8 mouse cellular contexts compared by ENCODE assay signal in the genomic region with DNA sequence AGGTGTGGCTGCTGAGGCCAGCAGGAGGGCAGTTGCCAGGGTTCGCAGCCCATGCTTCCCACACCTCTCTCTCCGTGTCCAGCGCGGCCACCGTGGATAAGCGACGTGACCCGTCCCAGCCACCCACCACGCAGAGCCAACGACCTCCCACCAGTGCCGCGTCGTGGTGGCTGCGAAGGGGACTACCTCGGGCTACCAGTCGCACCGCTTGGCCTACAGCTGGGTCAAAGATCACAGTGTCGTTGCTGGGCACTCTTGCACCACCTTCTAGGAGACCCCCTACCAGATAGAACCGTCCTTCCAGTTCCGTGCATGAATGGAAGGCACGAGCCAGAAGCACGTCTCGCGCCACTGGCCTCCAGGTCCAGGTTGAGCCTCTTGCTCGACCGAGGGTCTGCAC. TPM values are rescaled to one million over a fixed set of nuclear protein-coding genes. Genes with fewer than 3 reads are reported as not detected.
DNase-seq lines count a peak whose midpoint lies in the region; ATAC-seq and TF ChIP-seq lines count a peak whose summit lies in the region.

No protein-coding gene starts in this region.

- H3K4me1 ChIP-seq in kidney, embryonic 15.5 days: peaks cover 15% of the 10 kb centered on the region
- no peaks in the 10 kb centered on the region; the same call in 1 of the 2 replicates for H3K4me1 ChIP-seq in bone marrow, adult 2 months (ENCODE audit: control insufficient read depth, insufficient read depth, low read length)
- H3K4me1 ChIP-seq in cortical plate, adult 2 months (ENCODE audit: control insufficient read depth, insufficient read depth, low read length): 0 out of 2 replicates have a peak, but pooled peaks cover 1% of the 10 kb centered on the region
- H3K4me1 ChIP-seq in hindbrain, postnatal 0 days (ENCODE audit: insufficient read depth, low read length): no peaks in the 10 kb centered on the region

- WGBS in kidney, embryonic 15.5 days: 6% methylated on average over 26 of the region's 26 CpGs
- 15% methylated on average over 26 of the region's 26 CpGs for WGBS in bone marrow, adult 2 months
- WGBS in hindbrain, postnatal 0 days: 8% methylated on average over 26 of the region's 26 CpGs

- peak overlapping the region; percentile 62 for H3K4me3 ChIP-seq in kidney, embryonic 15.5 days (replicated peaks)
- peak overlapping the region; percentile 77 for H3K4me3 ChIP-seq in bone marrow, adult 2 months (replicated peaks; ENCODE audit: control insufficient read depth, low read depth, low read length)
- H3K4me3 ChIP-seq in cortical plate, adult 2 months (ENCODE audit: insufficient read depth, low read length): peak overlapping the region; percentile 61
- peak overlapping the region; percentile 55 for H3K4me3 ChIP-seq in hindbrain, postnatal 0 days (ENCODE audit: low read length)

- no peaks in the 10 kb centered on the region for H3K27me3 ChIP-seq in kidney, embryonic 15.5 days
- H3K27me3 ChIP-seq in hindbrain, postnatal 0 days (ENCODE audit: insufficient read depth, low read length): no peaks in the 10 kb centered on the region

- TF ChIP-seq POLR2A in bone marrow, adult 2 months (IDR thresholded peaks at IDR 0.05; ENCODE audit: borderline replicate concordance, control insufficient read depth, low read depth, low read length): 0 out of 2 replicates have a peak, but pooled peaks have one; percentile 13
- TF ChIP-seq POLR2A in cortical plate, adult 2 months (IDR thresholded peaks at IDR 0.05; ENCODE audit: extremely low read depth, insufficient read depth, low read length): 0 out of 2 replicates have a peak, but pooled peaks have one; percentile 7

- DNase-seq in kidney, adult 9 months: no peak
- DNase-seq in hindbrain, postnatal 0 days (ENCODE audit: low spot score): no peak
- DNase-seq in embryo, embryonic 9.5 days (ENCODE audit: extremely low spot score): no peak
- DNase-seq in spleen, postnatal 4 days (ENCODE audit: low spot score in 2 of 2): no peak

- H3K9ac ChIP-seq in kidney, embryonic 15.5 days: peak overlapping the region; percentile 73
- peak overlapping the region; percentile 64 for H3K9ac ChIP-seq in hindbrain, postnatal 0 days (replicated peaks; ENCODE audit: low read length)

- ATAC-seq in kidney, embryonic 15.5 days (replicated peaks; ENCODE audit: low FRiP score): no peak; the same call in none of the 2 replicates
- no peak; the same call in 1 of the 2 replicates for ATAC-seq in hindbrain, postnatal 0 days
- peak; percentile 16 for ATAC-seq in megakaryocyte-erythroid progenitor cell, adult 5-6 weeks (replicated peaks; ENCODE audit: low FRiP score, low TSS enrichment, poor library complexity, severe bottlenecking)

- peaks cover 30% of the 10 kb centered on the region for H3K36me3 ChIP-seq in kidney, embryonic 15.5 days
- peaks cover 5% of the 10 kb centered on the region; the same call in 1 of the 2 replicates for H3K36me3 ChIP-seq in hindbrain, postnatal 0 days (ENCODE audit: insufficient read depth, low read length)

- peak overlapping the region; percentile 85 for H3K4me2 ChIP-seq in kidney, embryonic 15.5 days
- peak overlapping the region; percentile 86 for H3K4me2 ChIP-seq in hindbrain, postnatal 0 days (ENCODE audit: low read depth, low read length)

- no peak for TF ChIP-seq CTCF in bone marrow, adult 2 months (IDR thresholded peaks at IDR 0.05; ENCODE audit: control insufficient read depth, insufficient read depth, low read length)
- no peak for TF ChIP-seq CTCF in cortical plate, adult 2 months (IDR thresholded peaks at IDR 0.05; ENCODE audit: extremely low read depth, insufficient read depth, low read length)
- TF ChIP-seq CTCF in hindbrain, postnatal 0 days (IDR thresholded peaks at IDR 0.05; ENCODE audit: low read depth): no peak

- no peaks in the 10 kb centered on the region for H3K9me3 ChIP-seq in kidney, embryonic 15.5 days (replicated peaks)
- H3K9me3 ChIP-seq in hindbrain, postnatal 0 days (ENCODE audit: low read length): no peaks in the 10 kb centered on the region

- peak overlapping the region; percentile 88 for H3K27ac ChIP-seq in kidney, embryonic 15.5 days
- H3K27ac ChIP-seq in bone marrow, adult 2 months (ENCODE audit: control insufficient read depth, insufficient read depth, low read depth, low read length, poor library complexity): no peak overlapping the region
- H3K27ac ChIP-seq in cortical plate, adult 2 months (ENCODE audit: insufficient read depth, low read length): peak overlapping the region; percentile 53
- H3K27ac ChIP-seq in hindbrain, postnatal 0 days: peak overlapping the region; percentile 77

RNA-seq across cellular contexts. Expression of a gene that starts 0.3 kb away (rescaled TPM):
- 2.6 TPM in 2 replicates for polyA plus RNA-seq in kidney, embryonic 15.5 days (2015; fragmentation: Nextera tagmentation; extraction: Ambion mirVana)
- 1.3 TPM in 1 of 2 replicates, not detected in the other for polyA plus RNA-seq in bone marrow, adult 2 months (2011; ENCODE audit: insufficient read depth, insufficient read length, low replicate concordance, missing spikeins)
- 8.8 and 10.4 TPM in 2 replicates for polyA plus RNA-seq in cortical plate, adult 2 months (2012; rRNA removed)
- total RNA-seq in hindbrain, postnatal 0 days (2014; rRNA removed): 4.3 and 5.1 TPM in 2 replicates
- polyA plus RNA-seq in hindbrain, postnatal 0 days (2015; fragmentation: Nextera tagmentation; extraction: Ambion mirVana): 5.3 and 7.8 TPM in 2 replicates
- total RNA-seq in megakaryocyte-erythroid progenitor cell, adult 5-6 weeks (2014; fragmentation: Nextera tagmentation): 0.20 TPM in 1 of 2 replicates, not detected in the other
- 0.80 TPM in 1 of 2 replicates, not detected in the other for total RNA-seq in megakaryocyte-erythroid progenitor cell, adult 5-6 weeks (2017)

RNA-seq across cellular contexts. Expression of a gene that starts 9.6 kb away (rescaled TPM):
- 3.0 and 3.5 TPM in 2 replicates for polyA plus RNA-seq in kidney, embryonic 15.5 days (2015; fragmentation: Nextera tagmentation; extraction: Ambion mirVana)
- polyA plus RNA-seq in bone marrow, adult 2 months (2011; ENCODE audit: insufficient read depth, insufficient read length, low replicate concordance, missing spikeins): 0.27 and 1.1 TPM in 2 replicates
- 3.2 and 3.8 TPM in 2 replicates for polyA plus RNA-seq in cortical plate, adult 2 months (2012; rRNA removed)
- 2.8 and 5.0 TPM in 2 replicates for total RNA-seq in hindbrain, postnatal 0 days (2014; rRNA removed)
- 3.8 and 4.9 TPM in 2 replicates for polyA plus RNA-seq in hindbrain, postnatal 0 days (2015; fragmentation: Nextera tagmentation; extraction: Ambion mirVana)
- total RNA-seq in megakaryocyte-erythroid progenitor cell, adult 5-6 weeks (2014; fragmentation: Nextera tagmentation): not detected in 2 replicates
- 0.14 and 0.27 TPM in 2 replicates for total RNA-seq in megakaryocyte-erythroid progenitor cell, adult 5-6 weeks (2017)

RNA-seq across cellular contexts. Expression of a gene that starts 14.8 kb away (rescaled TPM):
- 122 and 130 TPM in 2 replicates for polyA plus RNA-seq in kidney, embryonic 15.5 days (2015; fragmentation: Nextera tagmentation; extraction: Ambion mirVana)
- polyA plus RNA-seq in bone marrow, adult 2 months (2011; ENCODE audit: insufficient read depth, insufficient read length, low replicate concordance, missing spikeins): 73.2 and 94.4 TPM in 2 replicates
- 138 and 141 TPM in 2 replicates for polyA plus RNA-seq in cortical plate, adult 2 months (2012; rRNA removed)
- 11.9 and 13.1 TPM in 2 replicates for total RNA-seq in hindbrain, postnatal 0 days (2014; rRNA removed)
- 136 and 140 TPM in 2 replicates for polyA plus RNA-seq in hindbrain, postnatal 0 days (2015; fragmentation: Nextera tagmentation; extraction: Ambion mirVana)
- total RNA-seq in megakaryocyte-erythroid progenitor cell, adult 5-6 weeks (2014; fragmentation: Nextera tagmentation): 45.1 and 97.3 TPM in 2 replicates
- total RNA-seq in megakaryocyte-erythroid progenitor cell, adult 5-6 weeks (2017): 66.2 and 101 TPM in 2 replicates

RNA-seq across cellular contexts. Expression of a gene that starts 14.8 kb away (rescaled TPM):
- 47.8 and 50.5 TPM in 2 replicates for polyA plus RNA-seq in kidney, embryonic 15.5 days (2015; fragmentation: Nextera tagmentation; extraction: Ambion mirVana)
- 16.0 and 18.8 TPM in 2 replicates for polyA plus RNA-seq in bone marrow, adult 2 months (2011; ENCODE audit: insufficient read depth, insufficient read length, low replicate concordance, missing spikeins)
- 71.3 and 77.3 TPM in 2 replicates for polyA plus RNA-seq in cortical plate, adult 2 months (2012; rRNA removed)
- total RNA-seq in hindbrain, postnatal 0 days (2014; rRNA removed): 49.0 and 51.8 TPM in 2 replicates
- polyA plus RNA-seq in hindbrain, postnatal 0 days (2015; fragmentation: Nextera tagmentation; extraction: Ambion mirVana): 44.7 and 45.9 TPM in 2 replicates
- 10.4 and 22.0 TPM in 2 replicates for total RNA-seq in megakaryocyte-erythroid progenitor cell, adult 5-6 weeks (2014; fragmentation: Nextera tagmentation)
- 39.2 and 42.4 TPM in 2 replicates for total RNA-seq in megakaryocyte-erythroid progenitor cell, adult 5-6 weeks (2017)

RNA-seq across cellular contexts. Expression of a gene that starts 28.5 kb away (rescaled TPM):
- 1.2 and 1.6 TPM in 2 replicates for polyA plus RNA-seq in kidney, embryonic 15.5 days (2015; fragmentation: Nextera tagmentation; extraction: Ambion mirVana)
- polyA plus RNA-seq in bone marrow, adult 2 months (2011; ENCODE audit: insufficient read depth, insufficient read length, low replicate concordance, missing spikeins): 36.8 and 72.9 TPM in 2 replicates
- polyA plus RNA-seq in cortical plate, adult 2 months (2012; rRNA removed): 1.6 and 2.1 TPM in 2 replicates
- total RNA-seq in hindbrain, postnatal 0 days (2014; rRNA removed): 0.52 and 1.3 TPM in 2 replicates
- 0.77 and 0.84 TPM in 2 replicates for polyA plus RNA-seq in hindbrain, postnatal 0 days (2015; fragmentation: Nextera tagmentation; extraction: Ambion mirVana)
- total RNA-seq in megakaryocyte-erythroid progenitor cell, adult 5-6 weeks (2014; fragmentation: Nextera tagmentation): 11.8 and 20.7 TPM in 2 replicates
- total RNA-seq in megakaryocyte-erythroid progenitor cell, adult 5-6 weeks (2017): 18.7 and 28.7 TPM in 2 replicates
